Mouse (Mus musculus): ENCODE measurements around the gene Sf3b5. TPM values are rescaled to one million over a fixed set of nuclear protein-coding genes. Genes with fewer than 3 reads are reported as not detected.

Gene Sf3b5
- polyA plus RNA-seq, 1 experiment from 2014 or later, result 44.0 TPM

DNA sequence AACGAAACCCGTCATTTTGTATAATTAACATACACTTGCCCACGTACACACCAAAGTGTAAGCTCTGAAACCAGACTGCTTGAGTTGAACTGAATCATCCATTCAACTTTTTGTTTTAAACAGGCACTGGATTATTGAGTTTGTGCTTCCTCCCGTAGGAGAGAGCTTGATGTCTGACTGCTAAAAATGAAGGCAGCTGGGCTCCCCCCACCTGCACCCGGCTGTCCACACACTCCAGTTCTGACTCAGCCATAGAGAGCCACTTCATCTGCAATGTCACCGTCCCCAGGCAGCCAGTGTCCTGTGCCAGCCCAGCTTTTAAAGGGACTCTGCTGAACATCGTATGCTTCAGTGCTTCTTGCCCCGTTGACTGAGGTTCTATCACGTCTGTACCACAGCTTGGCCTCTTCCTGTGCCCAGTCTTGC lies 27.3 kb upstream of the Sf3b5 start:
- Histone ChIP-seq H3K27me3 (ENCODE audit: insufficient read depth, poor library complexity, severe bottlenecking) (no peaks in the 10 kb centered on the region), H3K4me1 (replicated peaks) (no peaks in the 10 kb centered on the region; the same call in 1 of the 2 replicates), H3K36me3 (no peaks in the 10 kb centered on the region), H3K4me3 (no peak overlapping the region), H3K27ac (no peak overlapping the region), H3K9me3 (no peaks in the 10 kb centered on the region)
- no peak for DNase-seq (ENCODE audit: low spot score)
- 80% methylated on average over 9 of the region's 9 CpGs for WGBS

DNA sequence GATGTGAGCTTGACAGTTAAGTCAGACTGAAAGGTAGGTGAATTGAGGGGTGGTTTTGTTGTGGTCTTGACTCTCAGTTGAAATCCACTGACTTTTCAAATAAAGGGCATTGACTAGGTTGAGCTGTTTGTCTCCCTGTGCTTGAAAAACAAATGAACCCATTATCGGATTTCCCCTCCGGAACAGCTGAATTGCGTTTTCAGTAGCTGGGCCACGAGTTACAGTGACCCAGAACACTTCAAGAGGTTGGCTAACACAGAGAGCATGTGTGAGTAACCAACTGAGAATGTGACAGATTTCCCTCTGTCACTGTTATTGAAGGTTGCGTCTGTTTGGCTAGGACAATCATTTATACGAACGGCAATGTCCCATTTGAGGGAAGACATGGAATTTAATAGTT lies 24.1 kb upstream of the Sf3b5 start:
- WGBS, result 78% methylated on average over 7 of the region's 7 CpGs
- no peaks in the 10 kb centered on the region for H3K27me3 ChIP-seq (ENCODE audit: insufficient read depth, poor library complexity, severe bottlenecking)

DNA sequence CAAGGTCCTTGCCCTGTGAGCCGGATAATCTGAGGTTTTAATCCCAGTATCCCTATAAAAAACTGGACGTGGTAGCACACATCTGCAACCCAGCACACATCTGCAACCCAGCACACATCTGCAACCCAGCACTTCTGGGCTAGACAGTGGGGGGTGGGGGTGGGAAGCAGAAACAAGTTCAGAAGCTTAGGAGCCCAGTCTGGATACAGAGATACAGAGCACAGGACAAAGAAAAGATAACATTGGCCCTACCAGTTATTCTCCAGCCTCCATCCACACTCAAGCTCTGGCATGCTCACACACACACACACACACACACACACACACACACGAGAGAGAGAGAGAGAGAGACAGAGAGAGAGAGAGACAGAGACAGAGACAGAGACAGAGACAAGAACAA lies 21.6 kb upstream of the Sf3b5 start:
- H3K9me3 ChIP-seq, result no peaks in the 10 kb centered on the region
- DNase-seq (ENCODE audit: low spot score), result no peak
- H3K4me1 ChIP-seq (replicated peaks), result no peaks in the 10 kb centered on the region
- H3K4me3 ChIP-seq, result no peak overlapping the region
- no peak overlapping the region for H3K27ac ChIP-seq
- no peaks in the 10 kb centered on the region for H3K36me3 ChIP-seq
- H3K27me3 ChIP-seq (ENCODE audit: insufficient read depth, poor library complexity, severe bottlenecking), result no peaks in the 10 kb centered on the region
- WGBS, result 84% methylated on average over 3 of the region's 3 CpGs

More for the DNA sequence above, 24.1 kb upstream of the Sf3b5 start:
- Histone ChIP-seq H3K27ac (no peak overlapping the region), H3K9me3 (no peaks in the 10 kb centered on the region), H3K4me1 (replicated peaks) (no peaks in the 10 kb centered on the region; the same call in 1 of the 2 replicates), H3K36me3 (no peaks in the 10 kb centered on the region), H3K4me3 (no peak overlapping the region)
- DNase-seq (ENCODE audit: low spot score), result no peak

DNA sequence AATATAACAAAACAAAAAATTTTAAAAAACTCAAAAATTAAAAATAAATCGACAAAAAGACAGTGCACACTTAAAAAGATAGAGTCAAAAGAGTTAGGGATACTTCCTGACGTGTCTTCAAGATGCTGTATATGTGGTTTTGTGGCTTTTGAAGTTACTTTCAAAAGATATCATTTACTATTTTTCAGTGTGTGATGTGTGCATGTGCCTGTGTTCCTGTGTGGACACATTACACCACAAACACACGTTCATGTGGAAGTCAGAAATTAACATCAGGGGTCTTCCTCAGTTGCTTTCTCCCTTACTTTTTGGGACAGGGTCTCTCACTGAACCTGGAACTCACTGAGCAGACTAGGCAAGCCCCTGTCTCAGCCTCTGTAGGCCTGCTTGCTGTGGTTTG lies 20.1 kb upstream of the Sf3b5 start:
- H3K4me1 ChIP-seq (replicated peaks), result no peaks in the 10 kb centered on the region
- DNase-seq (ENCODE audit: low spot score), result no peak
- H3K4me3 ChIP-seq, result no peak overlapping the region
- no peaks in the 10 kb centered on the region for H3K36me3 ChIP-seq
- H3K27me3 ChIP-seq (ENCODE audit: insufficient read depth, poor library complexity, severe bottlenecking), result no peaks in the 10 kb centered on the region
- H3K9me3 ChIP-seq, result no peaks in the 10 kb centered on the region
- H3K27ac ChIP-seq, result no peak overlapping the region
- 82% methylated on average over 3 of the region's 3 CpGs for WGBS

DNA sequence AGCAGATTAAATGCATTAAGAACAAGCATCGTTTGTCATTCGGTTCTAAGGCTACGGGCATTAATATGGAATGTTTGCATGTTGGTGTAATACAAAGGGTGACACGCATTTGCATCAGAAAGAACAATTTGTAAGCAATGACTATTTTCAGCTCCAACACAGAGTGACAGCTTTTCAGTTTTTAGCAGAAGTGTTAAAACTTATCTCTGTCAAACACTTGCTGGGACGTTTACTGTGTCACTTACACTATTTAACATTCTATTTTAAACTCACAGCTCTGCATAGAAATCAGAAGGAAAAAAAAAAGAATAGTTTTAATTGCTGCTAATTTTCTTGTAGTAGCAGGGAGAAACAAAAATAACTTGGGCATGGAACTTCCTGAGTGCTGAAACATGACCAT lies 18.7 kb upstream of the Sf3b5 start:
- H3K27ac ChIP-seq, result no peak overlapping the region
- WGBS, result 77% methylated on average over 5 of the region's 5 CpGs
- no peaks in the 10 kb centered on the region for H3K27me3 ChIP-seq (ENCODE audit: insufficient read depth, poor library complexity, severe bottlenecking)
- DNase-seq (ENCODE audit: low spot score), result no peak
- H3K9me3 ChIP-seq, result no peaks in the 10 kb centered on the region
- H3K4me1 ChIP-seq (replicated peaks), result no peaks in the 10 kb centered on the region
- no peaks in the 10 kb centered on the region for H3K36me3 ChIP-seq
- H3K4me3 ChIP-seq, result no peak overlapping the region

DNA sequence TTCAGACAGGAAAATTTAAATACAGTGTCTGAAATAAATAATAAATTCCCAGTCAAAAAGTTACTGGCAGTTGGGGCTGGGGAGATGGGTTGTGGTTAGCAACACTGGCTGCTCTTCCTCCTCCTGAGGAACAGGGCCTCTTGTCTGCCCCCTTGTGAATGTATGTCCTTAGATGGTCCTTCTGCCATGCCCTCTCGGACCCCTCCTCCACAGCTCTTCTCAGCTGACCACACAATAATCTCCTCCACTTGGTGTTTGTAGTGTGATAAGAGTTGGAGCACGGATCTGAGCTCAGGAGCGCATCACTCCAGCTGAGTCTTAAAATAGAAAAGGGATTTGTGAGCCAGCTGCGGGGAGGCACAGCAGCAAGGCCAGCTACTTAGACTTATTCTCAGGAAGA lies 18.2 kb upstream of the Sf3b5 start:
- Histone ChIP-seq H3K9me3 (no peaks in the 10 kb centered on the region), H3K27ac (no peak overlapping the region), H3K36me3 (no peaks in the 10 kb centered on the region), H3K4me1 (replicated peaks) (no peaks in the 10 kb centered on the region), H3K4me3 (no peak overlapping the region), H3K27me3 (ENCODE audit: insufficient read depth, poor library complexity, severe bottlenecking) (no peaks in the 10 kb centered on the region)
- 67% methylated on average over 4 of the region's 4 CpGs for WGBS
- no peak for DNase-seq (ENCODE audit: low spot score)

DNA sequence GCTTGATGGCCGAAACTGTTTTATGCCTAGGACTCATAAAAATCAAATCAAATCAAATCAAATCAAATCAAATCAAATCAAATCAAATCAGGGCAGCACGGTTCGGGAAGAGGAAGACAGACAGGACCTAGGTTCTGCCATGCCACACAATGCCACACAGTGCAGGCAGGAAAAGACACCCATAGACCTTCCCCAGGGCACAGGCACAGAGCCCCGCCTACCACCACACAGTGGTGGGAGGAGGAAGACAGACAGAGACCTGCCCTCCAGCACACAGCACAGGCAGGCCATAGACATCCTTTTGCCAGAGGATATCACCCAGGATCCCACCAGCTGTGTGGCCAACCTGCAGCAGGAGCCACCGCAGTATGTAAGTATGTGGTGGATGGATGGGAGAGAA lies 13.2 kb upstream of the Sf3b5 start:
- no peaks in the 10 kb centered on the region for H3K36me3 ChIP-seq
- no peak overlapping the region for H3K27ac ChIP-seq
- H3K4me1 ChIP-seq (replicated peaks), result no peaks in the 10 kb centered on the region
- no peaks in the 10 kb centered on the region for H3K9me3 ChIP-seq
- no peaks in the 10 kb centered on the region for H3K27me3 ChIP-seq (ENCODE audit: insufficient read depth, poor library complexity, severe bottlenecking)
- DNase-seq (ENCODE audit: low spot score), result no peak
- no peak overlapping the region for H3K4me3 ChIP-seq
- WGBS, result 86% methylated on average over 5 of the region's 5 CpGs

DNA sequence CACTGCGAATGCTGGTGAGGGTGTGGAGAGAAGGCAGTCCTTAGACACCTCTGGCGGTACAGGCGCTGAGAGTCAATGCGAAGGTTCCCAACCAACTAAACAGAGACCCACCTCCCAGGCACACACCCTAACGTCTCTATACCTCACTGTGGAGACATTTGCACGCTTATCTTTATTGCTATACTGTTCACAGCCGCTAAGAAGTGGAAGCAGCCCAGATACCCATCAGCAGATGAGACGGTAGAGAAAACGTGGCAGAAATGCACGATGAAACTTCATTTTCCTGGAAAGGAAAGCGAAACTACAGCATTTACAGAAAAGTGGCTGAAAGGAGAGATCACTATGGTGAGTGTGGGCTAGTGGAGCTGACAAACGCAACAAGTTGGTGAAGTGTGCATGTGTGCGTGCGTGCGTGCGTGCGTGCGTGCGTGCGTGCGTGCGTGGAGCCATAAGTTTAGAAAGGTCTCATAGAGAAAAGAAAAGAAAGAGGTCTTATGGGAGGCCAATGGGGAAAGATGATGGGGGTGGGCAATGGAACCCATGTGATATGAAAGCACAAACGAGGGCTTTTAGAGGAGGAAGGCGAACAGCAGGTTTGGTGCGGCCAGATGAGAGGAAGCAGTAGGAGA lies 11.6 kb upstream of the Sf3b5 start:
- H3K9me3 ChIP-seq, result no peaks in the 10 kb centered on the region
- no peaks in the 10 kb centered on the region for H3K4me1 ChIP-seq (replicated peaks)
- H3K36me3 ChIP-seq, result no peaks in the 10 kb centered on the region
- H3K4me3 ChIP-seq, result no peak overlapping the region
- no peak for DNase-seq (ENCODE audit: low spot score)
- no peaks in the 10 kb centered on the region for H3K27me3 ChIP-seq (ENCODE audit: insufficient read depth, poor library complexity, severe bottlenecking)
- no peak overlapping the region for H3K27ac ChIP-seq
- 92% methylated on average over 25 of the region's 25 CpGs for WGBS

DNA sequence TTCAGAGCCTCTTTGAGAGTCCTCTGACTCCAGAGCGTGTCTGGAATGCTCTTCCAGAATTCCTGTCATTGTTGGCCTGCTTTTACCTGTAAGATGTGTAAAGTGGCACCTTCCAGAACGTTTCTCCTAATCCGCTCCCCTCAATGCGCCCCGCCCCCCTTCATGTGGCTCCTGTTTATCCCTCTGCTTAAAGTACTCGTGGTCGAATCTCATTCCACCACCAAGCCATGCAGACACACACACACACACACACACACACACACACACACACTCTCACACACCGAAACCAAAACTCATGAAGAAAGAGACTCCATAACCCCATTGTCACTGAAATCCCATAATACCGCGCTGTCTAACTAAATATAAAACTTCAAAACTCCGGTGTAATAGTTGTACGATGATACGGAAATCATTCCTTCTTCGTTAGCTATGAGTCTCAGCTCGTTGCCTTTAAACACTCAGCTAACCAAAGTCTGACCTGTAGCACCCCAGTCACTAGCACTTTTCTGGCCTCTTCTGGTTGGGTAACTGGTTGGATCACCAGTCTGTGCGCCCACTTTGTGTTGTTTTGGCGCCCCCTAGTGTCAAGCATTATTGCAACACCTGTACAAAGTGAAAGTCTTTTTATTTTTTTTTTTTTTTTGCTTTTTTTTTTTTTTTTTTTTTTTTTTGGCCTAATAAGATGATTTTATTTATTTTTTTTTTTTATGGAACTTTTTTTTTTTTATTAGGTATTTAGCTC lies 8.2 kb upstream of the Sf3b5 start:
- H3K36me3 ChIP-seq, result no peaks in the 10 kb centered on the region

DNA sequence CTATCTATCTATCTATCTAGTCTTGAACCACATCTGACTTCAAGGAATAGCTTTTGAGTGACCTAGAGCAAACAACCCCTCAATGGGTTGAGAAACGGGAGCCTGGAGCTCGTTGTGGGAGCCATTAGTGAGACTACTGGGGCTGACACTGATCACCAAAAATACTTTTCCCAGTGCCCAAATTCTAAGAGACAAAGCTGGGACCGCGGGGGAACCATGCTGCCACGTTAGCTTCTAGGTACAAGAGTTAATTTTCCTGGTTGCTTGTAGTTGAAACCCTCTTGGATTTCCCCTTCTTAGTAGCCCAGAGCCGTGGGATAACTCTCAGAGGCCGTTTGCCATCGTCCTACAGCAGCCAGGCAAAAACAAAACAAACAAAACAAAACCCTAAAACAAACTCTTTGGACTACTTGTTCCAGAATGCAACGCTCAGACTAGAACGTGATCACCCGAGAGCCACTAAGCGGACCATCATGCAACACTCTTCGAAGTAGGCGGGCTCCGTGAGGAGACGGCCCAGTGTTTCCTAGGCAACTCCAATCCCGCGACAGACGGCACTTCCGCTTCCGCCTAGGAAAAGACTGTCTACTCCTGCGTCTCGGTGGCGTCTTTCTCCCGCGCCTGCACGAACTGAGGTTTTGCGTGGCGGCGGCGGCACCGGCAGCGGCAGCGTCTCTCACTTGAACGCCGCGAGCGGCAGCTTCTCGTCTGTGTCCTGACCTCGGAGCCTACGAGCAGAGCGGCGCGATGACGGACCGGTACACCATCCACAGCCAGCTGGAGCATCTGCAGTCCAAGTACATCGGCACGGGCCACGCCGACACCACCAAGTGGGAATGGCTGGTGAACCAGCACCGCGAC lies 3.0 kb downstream of the Sf3b5 start:
- DNase-seq (ENCODE audit: low spot score), result peak; percentile 94
- Histone ChIP-seq H3K36me3 (peaks cover 14% of the 10 kb centered on the region; the same call in 1 of the 2 replicates), H3K27me3 (ENCODE audit: insufficient read depth, poor library complexity, severe bottlenecking) (no peaks in the 10 kb centered on the region), H3K4me1 (replicated peaks) (peaks cover 15% of the 10 kb centered on the region), H3K9me3 (no peaks in the 10 kb centered on the region), H3K27ac (peak overlapping the region; percentile 90), H3K4me3 (peak overlapping the region; percentile 98)
- WGBS, result 4% methylated on average over 52 of the region's 52 CpGs

More for the DNA sequence above, 8.2 kb upstream of the Sf3b5 start:
- Histone ChIP-seq H3K27ac (no peak overlapping the region), H3K4me1 (replicated peaks) (no peaks in the 10 kb centered on the region), H3K9me3 (no peaks in the 10 kb centered on the region), H3K27me3 (ENCODE audit: insufficient read depth, poor library complexity, severe bottlenecking) (no peaks in the 10 kb centered on the region), H3K4me3 (no peak overlapping the region)
- WGBS, result 50% methylated on average over 17 of the region's 17 CpGs
- peak; percentile 74 for DNase-seq (ENCODE audit: low spot score)

DNA sequence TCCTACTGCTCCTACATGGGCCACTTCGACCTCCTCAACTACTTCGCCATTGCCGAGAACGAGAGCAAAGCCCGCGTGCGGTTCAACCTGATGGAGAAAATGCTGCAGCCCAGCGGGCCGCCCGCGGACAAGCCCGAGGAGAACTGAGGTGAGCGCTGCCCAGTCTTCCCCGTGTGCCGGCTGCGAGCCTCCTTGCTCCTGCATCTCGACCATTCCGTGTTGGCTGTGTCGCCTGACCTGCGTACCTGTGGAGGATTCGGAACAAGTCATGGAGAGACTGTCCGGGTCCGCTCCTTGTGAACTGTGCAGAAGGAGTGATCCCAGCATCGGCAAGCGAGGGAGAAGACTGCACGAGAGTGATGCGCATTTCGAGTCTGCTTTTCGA lies 3.6 kb downstream of the Sf3b5 start:
- Histone ChIP-seq H3K27ac (peak overlapping the region; percentile 90), H3K36me3 (peaks cover 14% of the 10 kb centered on the region; the same call in 1 of the 2 replicates), H3K27me3 (ENCODE audit: insufficient read depth, poor library complexity, severe bottlenecking) (no peaks in the 10 kb centered on the region), H3K9me3 (no peaks in the 10 kb centered on the region), H3K4me1 (replicated peaks) (peaks cover 15% of the 10 kb centered on the region), H3K4me3 (peak overlapping the region; percentile 98)
- 2% methylated on average over 29 of the region's 29 CpGs for WGBS
- DNase-seq (ENCODE audit: low spot score), result no peak

DNA sequence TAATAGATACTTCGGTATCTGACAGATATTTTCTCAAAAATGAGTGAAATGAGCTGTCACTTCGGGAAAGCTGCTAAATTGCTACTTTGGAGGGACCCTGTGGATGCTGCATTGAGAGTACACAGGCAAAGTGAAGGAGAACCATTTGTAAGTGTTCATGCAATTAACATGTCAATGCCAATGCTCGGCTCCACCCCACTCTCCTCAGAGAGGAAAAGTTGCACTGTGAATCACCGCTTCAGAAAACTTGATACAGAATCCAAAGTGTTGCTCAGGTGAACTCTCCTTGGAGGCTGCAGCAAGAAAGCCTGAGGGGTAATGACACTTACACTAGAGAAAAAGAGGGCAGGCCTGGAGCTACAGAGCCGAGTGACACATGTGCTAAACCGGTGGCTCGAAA lies 8.9 kb downstream of the Sf3b5 start:
- Histone ChIP-seq H3K4me3 (no peak overlapping the region), H3K27ac (no peak overlapping the region), H3K9me3 (no peaks in the 10 kb centered on the region), H3K27me3 (ENCODE audit: insufficient read depth, poor library complexity, severe bottlenecking) (no peaks in the 10 kb centered on the region), H3K4me1 (replicated peaks) (peaks cover 12% of the 10 kb centered on the region), H3K36me3 (peaks cover 14% of the 10 kb centered on the region; the same call in 1 of the 2 replicates)
- no peak for DNase-seq (ENCODE audit: low spot score)
- WGBS, result 75% methylated on average over 7 of the region's 7 CpGs

DNA sequence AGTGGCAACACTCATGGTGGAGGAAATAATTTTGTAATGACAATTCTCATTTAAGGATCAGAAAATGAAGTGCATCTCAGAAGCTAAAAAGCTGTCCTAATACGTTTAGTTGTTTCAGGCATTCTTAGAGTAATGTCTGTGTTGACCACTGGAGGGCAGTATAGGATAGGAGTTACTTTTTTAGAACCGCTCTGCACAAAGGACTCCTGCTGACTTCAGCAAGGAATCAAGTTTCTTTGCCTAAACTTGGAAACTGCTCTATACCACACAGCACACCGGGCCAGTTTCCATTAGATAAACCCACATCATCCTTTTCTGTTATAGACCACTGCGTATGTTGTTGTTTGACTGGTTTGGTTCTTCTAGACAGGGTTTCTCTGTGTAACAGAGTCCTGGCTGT lies 11.4 kb downstream of the Sf3b5 start:
- no peaks in the 10 kb centered on the region for H3K36me3 ChIP-seq
- H3K27ac ChIP-seq, result no peak overlapping the region
- no peaks in the 10 kb centered on the region for H3K9me3 ChIP-seq
- no peak overlapping the region for H3K4me3 ChIP-seq
- DNase-seq (ENCODE audit: low spot score), result peak; percentile 17
- H3K4me1 ChIP-seq (replicated peaks), result no peaks in the 10 kb centered on the region; the same call in 1 of the 2 replicates
- H3K27me3 ChIP-seq (ENCODE audit: insufficient read depth, poor library complexity, severe bottlenecking), result no peaks in the 10 kb centered on the region
- WGBS, result 30% methylated on average over 4 of the region's 4 CpGs
